Mouse (Mus musculus): ENCODE data around the gene Olfr153. TPM values are rescaled to one million over a fixed set of nuclear protein-coding genes. Genes with fewer than 3 reads are reported as not detected.

The Olfr153 gene
- not detected for total RNA-seq (2023)

DNA sequence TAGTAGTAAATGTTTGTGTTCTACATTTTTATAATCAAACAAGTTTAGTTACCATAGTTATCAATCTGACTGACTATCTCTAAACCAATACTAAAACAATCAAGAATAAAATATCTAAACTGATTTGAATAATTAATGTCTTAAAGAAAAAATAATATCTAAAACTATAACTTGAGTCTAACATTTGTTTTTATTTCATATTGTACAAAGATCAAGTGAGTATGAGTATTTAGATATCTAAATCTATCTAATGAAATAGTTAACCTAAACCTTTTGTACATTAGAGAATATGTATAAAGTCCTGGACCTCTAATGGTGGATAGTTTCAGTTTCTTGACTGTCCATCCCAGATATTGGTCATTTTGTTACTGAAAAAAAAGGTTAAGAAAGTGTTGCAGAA, at the start of gene Olfr153:
Gene Olfr153 (plus strand): TSS at position 301 of the 400 bp plus-strand sequence.

DNA sequence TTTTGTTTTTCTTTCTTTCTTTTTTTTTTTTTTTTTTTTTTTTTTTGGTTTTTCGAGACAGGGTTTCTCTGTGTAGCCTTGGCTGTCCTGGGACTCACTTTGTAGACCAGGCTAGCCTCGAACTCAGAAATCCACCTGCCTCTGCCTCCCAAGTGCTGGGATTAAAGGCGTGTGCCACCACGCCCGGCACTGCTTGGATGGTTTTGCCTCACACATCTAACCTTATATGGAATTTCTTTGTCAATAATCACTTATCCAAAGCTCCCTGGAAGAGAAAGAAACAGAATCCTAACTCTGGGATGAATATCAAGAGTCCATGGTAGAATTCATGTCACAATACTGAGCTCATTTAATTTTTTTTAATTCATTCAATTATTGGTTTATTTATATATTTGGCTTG, 34.6 kb upstream of the Olfr153 start, which contains the start of gene Pramel7:
Gene Pramel7 (minus strand): TSS at position 101 of the 400 bp plus-strand sequence.

DNA sequence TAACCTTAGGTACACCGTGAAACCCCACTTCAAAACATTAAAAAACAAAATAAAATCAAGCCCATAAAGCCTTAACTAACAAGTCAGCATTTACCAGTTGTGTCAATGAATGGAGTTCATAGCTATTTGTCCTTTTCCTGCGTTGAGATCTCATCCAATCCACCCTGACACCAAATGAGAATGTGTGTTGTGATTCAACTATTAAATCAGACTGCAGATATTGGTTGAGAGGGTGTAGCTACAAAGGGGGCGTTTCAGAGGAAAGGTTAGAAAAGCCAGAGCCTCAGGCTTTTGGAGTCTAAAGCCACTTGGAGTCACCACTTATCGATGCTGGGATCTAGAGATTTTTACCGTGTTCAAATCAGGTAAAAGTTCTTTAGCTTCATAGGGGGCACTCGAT, 25.3 kb upstream of the Olfr153 start, which contains the start of gene Pramel6:
Gene Pramel6 (plus strand): TSS at position 301 of the 400 bp plus-strand sequence.

DNA sequence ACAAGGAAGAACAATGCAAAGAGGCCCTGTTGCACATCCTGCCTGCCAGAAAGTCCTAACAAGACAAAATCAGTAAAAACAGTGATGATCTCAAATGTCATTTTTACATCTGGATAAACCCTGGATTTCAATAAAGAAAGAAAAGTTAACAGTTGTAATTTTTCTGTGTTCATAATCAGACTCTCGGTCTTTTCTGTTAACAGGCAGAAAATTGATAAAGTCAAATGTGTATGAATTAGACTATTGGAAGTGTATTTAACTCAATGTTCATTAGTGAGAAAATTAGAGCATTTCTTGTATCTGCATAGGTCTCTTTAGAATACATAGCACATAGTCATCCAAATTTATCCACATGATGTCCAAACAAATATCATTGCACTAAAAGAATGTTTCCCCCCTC, 13.8 kb downstream of the Olfr153 start, which contains the start of gene Olfr1128:
Gene Olfr1128 (minus strand): TSS at position 101 of the 400 bp plus-strand sequence.

DNA sequence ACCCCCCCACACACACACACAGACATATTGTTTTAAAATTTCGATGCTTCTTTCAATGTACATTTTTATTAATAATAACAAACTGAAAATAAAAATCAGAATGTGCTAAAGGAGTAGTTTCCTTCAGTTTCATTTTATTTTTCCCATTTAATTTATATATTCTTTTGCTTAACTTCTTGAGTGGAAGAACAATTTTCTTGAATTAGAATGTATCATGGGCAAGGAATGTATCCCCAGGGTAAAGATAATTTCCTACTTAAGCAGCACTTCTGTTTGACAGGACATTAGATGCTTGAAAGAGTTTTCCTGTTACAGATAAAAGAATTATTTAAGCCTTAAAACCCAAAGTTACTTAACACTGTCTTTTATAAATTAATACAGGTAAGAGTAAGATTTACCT, 42.0 kb downstream of the Olfr153 start, which contains the start of gene Olfr1129:
Gene Olfr1129 (plus strand): TSS at position 301 of the 400 bp plus-strand sequence.

Other genes with a start within 250 kb of the Olfr153 start
- gene Olfr1118, start 224.2 kb upstream of the Olfr153 start, total RNA-seq (2023) = not detected
- gene Olfr1120, start 177.0 kb upstream of the Olfr153 start, total RNA-seq (2023) = not detected
- not detected for gene Olfr1121, start 161.9 kb upstream of the Olfr153 start, total RNA-seq (2023)
- not detected for gene Olfr1122, start 145.9 kb upstream of the Olfr153 start, total RNA-seq (2023)
- gene Olfr1123, start 115.2 kb upstream of the Olfr153 start, total RNA-seq (2023) = not detected
- gene Olfr1124, start 101.5 kb upstream of the Olfr153 start, total RNA-seq (2023) = not detected
- not detected for gene Olfr1126, start 77.8 kb upstream of the Olfr153 start, total RNA-seq (2023)
- gene Pramel7, start 34.7 kb upstream of the Olfr153 start, total RNA-seq (2023) = not detected
- gene Pramel6, start 25.2 kb upstream of the Olfr153 start, total RNA-seq (2023) = not detected
- gene Olfr1128, start 13.7 kb downstream of the Olfr153 start, total RNA-seq (2023) = not detected
- gene Olfr1129, start 42.1 kb downstream of the Olfr153 start, total RNA-seq (2023) = not detected
- gene Olfr1130, start 74.4 kb downstream of the Olfr153 start, total RNA-seq (2023) = not detected
- gene Olfr1131, start 95.3 kb downstream of the Olfr153 start, total RNA-seq (2023) = not detected
- not detected for gene Olfr1132, start 105.7 kb downstream of the Olfr153 start, total RNA-seq (2023)
- not detected for gene Olfr1133, start 115.6 kb downstream of the Olfr153 start, total RNA-seq (2023)
- not detected for gene Olfr1134, start 126.7 kb downstream of the Olfr153 start, total RNA-seq (2023)
- gene Olfr1135, start 141.9 kb downstream of the Olfr153 start, total RNA-seq (2023) = not detected
- not detected for gene Olfr1136, start 162.2 kb downstream of the Olfr153 start, total RNA-seq (2023)
- not detected for gene Olfr1137, start 181.4 kb downstream of the Olfr153 start, total RNA-seq (2023)
- gene Olfr1138, start 208.2 kb downstream of the Olfr153 start, total RNA-seq (2023) = not detected
- gene Olfr1140, start 212.0 kb downstream of the Olfr153 start, total RNA-seq (2023) = not detected
- not detected for gene Olfr1141, start 222.2 kb downstream of the Olfr153 start, total RNA-seq (2023)
- gene Olfr152, start 247.7 kb downstream of the Olfr153 start, total RNA-seq (2023) = not detected